Mouse (Mus musculus) brain, embryonic 14.5 days (tissue): Measurements from ENCODE around the gene Tmem138.

Experiments
- CTCF ChIP-seq: fragments of 200-500 bp; IDR thresholded peaks from 2 replicates; pipeline ENCODE4 v1.5.1; 2012; ENCODE audit warnings: inconsistent platforms, mild to moderate bottlenecking, moderate library complexity, borderline replicate concordance; ENCODE audit not compliant: insufficient read depth, insufficient read length; ENCODE audit errors: extremely low read depth
- POLR2A ChIP-seq: fragments of 200-500 bp; IDR thresholded peaks from 2 replicates; pipeline ENCODE4 v1.6.1; 2012; ENCODE audit warnings: mild to moderate bottlenecking, inconsistent platforms, borderline replicate concordance; ENCODE audit not compliant: poor library complexity, insufficient read depth, insufficient read length, severe bottlenecking; ENCODE audit errors: extremely low read depth

- TF ChIP-seq CTCF (no peak), POLR2A (no peak)
Measured at GRCm38 (mm10) chr19:10580761-10581160, 3.6 kb upstream of the Tmem138 start.
